Mouse (Mus musculus): Measurements from ENCODE around the gene Amer1. TPM values are rescaled to one million over a fixed set of nuclear protein-coding genes. Genes with fewer than 3 reads are reported as not detected.

Amer1 gene
- 11.0 and 11.5 TPM in 2 replicates for polyA plus RNA-seq (2014; fragmentation: Nextera tagmentation; extraction: Ambion mirVana)

DNA sequence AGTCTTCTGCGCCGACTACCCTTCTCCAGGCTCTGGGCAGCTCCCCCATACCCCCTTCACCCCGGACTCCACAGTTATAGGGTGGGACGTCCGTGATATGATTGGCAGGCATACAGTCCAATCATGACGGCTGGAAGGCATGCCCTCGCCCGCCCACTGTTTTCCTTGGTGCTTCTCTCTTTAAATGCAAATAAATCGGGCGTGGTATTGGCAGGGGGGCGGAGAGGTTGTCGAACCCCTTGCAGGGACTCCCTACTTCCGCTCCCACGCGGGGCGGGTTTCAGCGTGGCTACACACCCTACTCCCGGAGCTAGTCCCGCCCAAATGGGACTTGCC, at the start of gene Amer1:
Amer1 (minus strand) TSS at position 97 of the 336 bp plus-strand sequence.
- no peaks in the 10 kb centered on the region for H3K36me3 ChIP-seq (ENCODE audit: insufficient read depth)
- H3K4me1 ChIP-seq (ENCODE audit: insufficient read depth) = no peaks in the 10 kb centered on the region
- no peak for TF ChIP-seq CTCF (IDR thresholded peaks at IDR 0.05; ENCODE audit: low read depth)
- 4% methylated on average over 19 of the region's 19 CpGs for WGBS
- H3K9me3 ChIP-seq (ENCODE audit: low read depth, low read length) = no peaks in the 10 kb centered on the region
- peak within 1 kb of the TSS; percentile 53 for H3K4me3 ChIP-seq (ENCODE audit: low read depth, low read length)
- no peaks in the 10 kb centered on the region for H3K27me3 ChIP-seq (ENCODE audit: insufficient read depth, low read length)
- ATAC-seq (ENCODE audit: insufficient read depth) (peak; percentile 97), DNase-seq (peak; percentile 93)
- H3K27ac ChIP-seq (ENCODE audit: low read depth) = peak within 1 kb of the TSS; percentile 86
- peak within 1 kb of the TSS; percentile 62 for H3K4me2 ChIP-seq
- H3K9ac ChIP-seq = peak within 1 kb of the TSS; percentile 50

DNA sequence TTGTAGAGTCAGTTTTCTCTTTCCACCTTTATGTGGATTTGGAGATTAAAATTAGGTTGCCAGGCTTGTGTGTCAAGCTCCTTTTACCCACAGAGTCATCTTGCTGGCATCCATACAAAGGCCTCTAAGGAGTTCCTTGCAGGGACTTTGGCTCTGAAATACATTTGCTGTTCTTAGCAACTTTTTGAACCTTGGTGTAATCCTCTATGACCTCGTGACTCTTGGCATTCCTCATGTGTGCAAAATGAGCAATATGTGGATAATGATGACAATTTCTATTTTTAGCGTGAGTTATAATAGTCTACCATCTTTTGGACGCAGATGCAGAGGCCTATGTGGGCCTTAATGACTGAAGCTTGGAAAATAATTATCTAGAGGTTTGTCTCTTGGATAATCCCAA, 12.5 kb upstream of the Amer1 start:
- Histone ChIP-seq H3K27ac (ENCODE audit: low read depth) (no peak overlapping the region), H3K36me3 (ENCODE audit: insufficient read depth) (no peaks in the 10 kb centered on the region), H3K4me2 (no peak overlapping the region), H3K9me3 (ENCODE audit: low read depth, low read length) (no peaks in the 10 kb centered on the region), H3K27me3 (ENCODE audit: insufficient read depth, low read length) (no peaks in the 10 kb centered on the region), H3K4me3 (ENCODE audit: low read depth, low read length) (no peak overlapping the region), H3K9ac (no peak overlapping the region), H3K4me1 (ENCODE audit: insufficient read depth) (no peaks in the 10 kb centered on the region)
- 48% methylated on average over 3 of the region's 3 CpGs for WGBS
- ATAC-seq (ENCODE audit: insufficient read depth) (no peak), DNase-seq (no peak)
- no peak for TF ChIP-seq CTCF (IDR thresholded peaks at IDR 0.05; ENCODE audit: low read depth)

DNA sequence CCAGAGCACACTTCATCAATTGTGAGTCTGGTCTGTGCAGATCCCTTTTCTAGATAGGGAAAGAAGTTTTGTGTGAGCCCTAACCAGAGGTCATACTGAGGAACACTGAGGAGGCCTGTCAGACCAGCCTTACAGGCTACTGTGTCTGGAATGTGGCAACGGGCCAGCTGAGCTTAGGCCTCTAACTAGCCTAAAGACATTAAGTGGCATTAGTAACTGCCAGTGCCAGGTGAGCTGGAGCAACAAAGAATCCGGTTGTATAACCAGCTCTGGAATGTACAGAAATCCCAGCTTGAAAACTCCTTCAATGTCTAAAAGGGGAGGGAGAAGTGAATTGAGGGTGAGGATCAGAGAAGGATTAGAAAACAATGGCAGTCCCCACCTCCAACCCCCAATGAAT, 1.2 kb upstream of the Amer1 start:
- Histone ChIP-seq H3K4me1 (ENCODE audit: insufficient read depth) (no peaks in the 10 kb centered on the region), H3K4me3 (ENCODE audit: low read depth, low read length) (no peak overlapping the region), H3K27me3 (ENCODE audit: insufficient read depth, low read length) (no peaks in the 10 kb centered on the region), H3K27ac (ENCODE audit: low read depth) (peak overlapping the region; percentile 36; the same call in 1 of the 2 replicates), H3K36me3 (ENCODE audit: insufficient read depth) (no peaks in the 10 kb centered on the region), H3K9ac (no peak overlapping the region), H3K9me3 (ENCODE audit: low read depth, low read length) (no peaks in the 10 kb centered on the region), H3K4me2 (no peak overlapping the region)
- TF ChIP-seq CTCF (IDR thresholded peaks at IDR 0.05; ENCODE audit: low read depth) = no peak
- DNase-seq (peak; percentile 68), ATAC-seq (ENCODE audit: insufficient read depth) (no peak)
- 51% methylated on average over 2 of the region's 2 CpGs for WGBS

DNA sequence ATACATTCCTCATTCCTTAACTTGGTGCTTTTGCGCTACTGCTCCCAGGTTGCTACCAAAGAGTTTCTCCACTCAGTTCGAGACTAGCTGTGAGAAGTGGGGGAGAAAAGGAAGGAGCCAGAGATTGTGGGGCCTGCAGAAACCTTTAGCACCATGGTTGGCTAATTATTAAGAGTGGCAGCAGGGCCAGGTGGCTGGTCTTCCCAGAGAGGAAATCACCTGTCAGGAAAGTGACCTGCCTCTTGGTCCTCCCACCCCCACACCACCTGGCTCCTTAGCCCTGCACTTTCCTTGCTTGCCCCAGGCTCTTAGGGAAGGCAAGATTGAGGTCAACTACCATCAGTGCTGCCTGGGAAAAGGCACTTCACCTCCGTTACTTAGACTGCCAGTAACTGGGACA, 469 bp upstream of the Amer1 start:
- Histone ChIP-seq H3K27me3 (ENCODE audit: insufficient read depth, low read length) (no peaks in the 10 kb centered on the region), H3K27ac (ENCODE audit: low read depth) (peak overlapping the region; percentile 86)

DNA sequence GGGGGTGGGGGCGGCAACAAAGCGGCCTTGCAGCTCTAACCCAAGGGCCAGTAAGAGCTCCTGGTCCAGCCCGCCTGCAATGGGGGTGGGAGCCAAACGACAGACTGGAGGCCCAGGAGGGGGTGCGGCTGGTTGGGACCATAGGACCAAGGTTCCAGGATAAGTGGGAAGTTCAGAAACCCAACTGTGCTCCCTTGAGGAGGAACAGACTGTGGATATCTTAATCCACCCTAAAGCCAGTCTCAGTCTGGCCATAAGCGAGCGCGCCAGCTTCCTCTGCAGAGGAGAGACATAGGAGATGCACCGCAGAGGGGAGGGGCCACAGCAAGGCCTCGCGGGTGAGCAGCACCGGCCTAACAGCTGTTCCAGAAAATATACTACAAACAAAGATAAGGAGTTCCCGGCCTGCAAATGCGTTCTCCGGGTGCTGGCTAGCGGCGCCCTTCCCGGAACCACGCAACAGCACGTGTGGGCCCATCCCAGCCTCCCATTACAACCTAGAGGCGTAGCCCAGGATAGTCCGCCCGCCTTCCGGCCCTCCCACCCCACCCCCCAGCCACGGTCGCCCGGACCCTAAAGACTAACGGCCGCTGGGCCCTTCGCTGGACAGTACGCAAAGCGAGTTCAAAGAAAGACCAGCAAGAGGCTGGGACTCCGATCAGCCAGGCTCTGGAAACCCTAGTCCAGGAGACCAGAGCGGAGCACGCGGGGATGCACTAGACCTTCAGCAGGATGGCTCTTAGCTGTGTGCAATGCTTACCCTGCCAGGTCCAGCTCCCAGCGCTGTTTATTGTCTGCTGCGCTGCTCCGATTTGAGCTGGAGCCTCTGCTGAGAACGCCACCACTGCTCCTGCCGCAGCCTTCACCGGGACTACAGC, 535 bp downstream of the Amer1 start:
- no peaks in the 10 kb centered on the region for H3K27me3 ChIP-seq (ENCODE audit: insufficient read depth, low read length)
- H3K4me1 ChIP-seq (ENCODE audit: insufficient read depth) = no peaks in the 10 kb centered on the region
- H3K27ac ChIP-seq (ENCODE audit: low read depth) = peak overlapping the region; percentile 86
- H3K4me3 ChIP-seq (ENCODE audit: low read depth, low read length) = peak overlapping the region; percentile 53
- DNase-seq = peak; percentile 66
- TF ChIP-seq CTCF (IDR thresholded peaks at IDR 0.05; ENCODE audit: low read depth) = no peak
- peak overlapping the region; percentile 62 for H3K4me2 ChIP-seq
- 16% methylated on average over 38 of the region's 42 CpGs for WGBS
- peak; percentile 73 for ATAC-seq (ENCODE audit: insufficient read depth)
- peak overlapping the region; percentile 50 for H3K9ac ChIP-seq
- no peaks in the 10 kb centered on the region for H3K9me3 ChIP-seq (ENCODE audit: low read depth, low read length)
- H3K36me3 ChIP-seq (ENCODE audit: insufficient read depth) = no peaks in the 10 kb centered on the region

More for the DNA sequence above, 469 bp upstream of the Amer1 start:
- no peaks in the 10 kb centered on the region for H3K9me3 ChIP-seq (ENCODE audit: low read depth, low read length)
- TF ChIP-seq CTCF (IDR thresholded peaks at IDR 0.05; ENCODE audit: low read depth) = no peak
- H3K4me1 ChIP-seq (ENCODE audit: insufficient read depth) = no peaks in the 10 kb centered on the region
- H3K36me3 ChIP-seq (ENCODE audit: insufficient read depth) = no peaks in the 10 kb centered on the region
- H3K4me3 ChIP-seq (ENCODE audit: low read depth, low read length) = peak overlapping the region; percentile 53
- peak overlapping the region; percentile 62 for H3K4me2 ChIP-seq
- peak overlapping the region; percentile 27 for H3K9ac ChIP-seq
- DNase-seq (no peak), ATAC-seq (ENCODE audit: insufficient read depth) (peak; percentile 7)
- 21% methylated on average over 3 of the region's 3 CpGs for WGBS

DNA sequence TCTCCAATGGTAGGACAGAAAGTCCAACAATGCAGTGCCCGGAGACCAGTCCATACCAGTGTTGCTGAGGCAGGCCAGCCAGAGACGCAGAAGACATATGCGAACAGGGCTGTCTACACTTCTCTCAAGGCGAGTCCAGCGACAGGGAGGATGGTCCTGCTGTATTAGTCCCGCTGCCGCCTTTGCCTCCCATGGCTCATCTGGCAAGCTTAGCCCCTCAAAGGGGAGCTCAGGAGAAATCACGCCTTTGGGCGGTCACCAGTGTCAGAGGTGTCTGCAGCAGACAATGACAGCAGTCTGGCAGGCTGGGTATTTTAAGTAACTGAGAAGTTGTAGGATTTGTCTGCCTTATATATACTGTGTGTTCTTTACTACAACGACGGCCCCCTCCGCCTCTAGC, 1.3 kb downstream of the Amer1 start:
- ATAC-seq (ENCODE audit: insufficient read depth) (no peak), DNase-seq (peak; percentile 47)
- WGBS = 16% methylated on average over 12 of the region's 12 CpGs
- H3K4me2 ChIP-seq = peak overlapping the region; percentile 62
- H3K27ac ChIP-seq (ENCODE audit: low read depth) = peak overlapping the region; percentile 86
- H3K4me3 ChIP-seq (ENCODE audit: low read depth, low read length) = peak overlapping the region; percentile 53
- no peaks in the 10 kb centered on the region for H3K9me3 ChIP-seq (ENCODE audit: low read depth, low read length)
- no peaks in the 10 kb centered on the region for H3K27me3 ChIP-seq (ENCODE audit: insufficient read depth, low read length)
- H3K4me1 ChIP-seq (ENCODE audit: insufficient read depth) = no peaks in the 10 kb centered on the region
- peak overlapping the region; percentile 50 for H3K9ac ChIP-seq
- no peaks in the 10 kb centered on the region for H3K36me3 ChIP-seq (ENCODE audit: insufficient read depth)
- TF ChIP-seq CTCF (IDR thresholded peaks at IDR 0.05; ENCODE audit: low read depth) = no peak

DNA sequence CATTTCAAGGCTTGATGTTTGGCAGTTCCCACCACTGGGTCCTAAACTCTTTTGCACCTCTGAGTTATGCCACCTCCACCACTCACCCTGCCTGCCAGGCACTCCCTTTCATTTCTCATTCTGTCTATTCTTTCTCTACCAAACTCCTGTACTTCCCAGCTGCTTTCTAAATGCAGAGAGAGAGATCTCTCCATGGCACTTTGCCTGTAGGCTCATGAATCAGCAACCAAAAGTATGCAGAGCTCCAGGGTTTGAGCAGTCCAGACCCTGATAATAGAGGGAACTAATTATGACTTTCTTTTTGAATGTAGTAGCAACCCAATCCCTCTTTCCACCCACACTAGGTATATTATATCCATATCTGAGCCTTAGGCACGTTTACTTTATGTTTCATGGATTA, 2.4 kb downstream of the Amer1 start:
- peak; percentile 3 for DNase-seq
- ATAC-seq (ENCODE audit: insufficient read depth) = no peak
- H3K4me2 ChIP-seq = peak overlapping the region; percentile 62; the same call in 1 of the 2 replicates
- WGBS = 38% methylated on average over 1 of the region's 1 CpGs
- no peak for TF ChIP-seq CTCF (IDR thresholded peaks at IDR 0.05; ENCODE audit: low read depth)
- H3K27ac ChIP-seq (ENCODE audit: low read depth) = no peak overlapping the region
- H3K9ac ChIP-seq = no peak overlapping the region
- H3K27me3 ChIP-seq (ENCODE audit: insufficient read depth, low read length) = no peaks in the 10 kb centered on the region
- no peaks in the 10 kb centered on the region for H3K9me3 ChIP-seq (ENCODE audit: low read depth, low read length)
- no peaks in the 10 kb centered on the region for H3K4me1 ChIP-seq (ENCODE audit: insufficient read depth)
- H3K4me3 ChIP-seq (ENCODE audit: low read depth, low read length) = no peak overlapping the region
- H3K36me3 ChIP-seq (ENCODE audit: insufficient read depth) = no peaks in the 10 kb centered on the region

All from lung, embryonic 14.5 days (tissue).